Mouse (Mus musculus) intestine, embryonic 14.5 days (tissue): ENCODE data around the gene Adora1. TPM values are rescaled to one million over a fixed set of nuclear protein-coding genes. Genes with fewer than 3 reads are reported as not detected.
A peak's percentile ranks its signal among the peaks of the same experiment; 100 is the strongest.

Source experiments
- ATAC-seq: fragments of 200-750 bp; cut with Nextera tagmentation; replicated peaks from 2 replicates; pipeline ENCODE4 v1.8.0; 2017; ENCODE audit warnings: low read depth, moderate number of reproducible peaks, moderate TSS enrichment, moderate library complexity; ENCODE audit not compliant: low FRiP score, low TSS enrichment
- DNase-seq: peaks from one replicate; pipeline ENCODE4 v3.0.0-alpha.2; 2018; ENCODE audit warnings: low spot score
- H3K27ac ChIP-seq: fragments of 300-500 bp; sonication (generic); 2 replicates; pipeline ENCODE4 v1.5.1; 2014; ENCODE audit warnings: low read depth, mild to moderate bottlenecking, control low read depth
- H3K27me3 ChIP-seq: fragments of 300-500 bp; sonication (generic); replicated peaks from 2 replicates; pipeline ENCODE4 v1.6.1; 2014; ENCODE audit warnings: low read length, control low read depth; ENCODE audit not compliant: control insufficient read depth, insufficient read depth
- H3K36me3 ChIP-seq: fragments of 300-500 bp; sonication (generic); 2 replicates; pipeline ENCODE4 v1.6.1; 2014; ENCODE audit warnings: low read length, control low read depth; ENCODE audit not compliant: control insufficient read depth, insufficient read depth
- H3K4me1 ChIP-seq: fragments of 300-500 bp; sonication (generic); replicated peaks from 2 replicates; pipeline ENCODE4 v1.6.1; 2014; ENCODE audit warnings: low read length, control low read depth, mixed read lengths; ENCODE audit not compliant: control insufficient read depth, insufficient read depth
- H3K4me2 ChIP-seq: fragments of 300-500 bp; sonication (generic); 2 replicates; pipeline ENCODE4 v1.6.1; 2014; ENCODE audit warnings: low read length
- H3K4me3 ChIP-seq: fragments of 300-500 bp; sonication (generic); 2 replicates; pipeline ENCODE4 v1.5.1; 2014; ENCODE audit warnings: low read depth, low read length, control low read depth, mixed read lengths
- H3K9ac ChIP-seq: fragments of 300-500 bp; sonication (generic); 2 replicates; pipeline ENCODE4 v1.6.1; 2014; ENCODE audit warnings: mild to moderate bottlenecking, low read length
- H3K9me3 ChIP-seq: fragments of 300-500 bp; sonication (generic); 2 replicates; pipeline ENCODE4 v1.6.1; 2016; ENCODE audit warnings: low read length, control low read depth; ENCODE audit not compliant: control insufficient read depth
- WGBS: fragments of 180-500 bp; shearing (Covaris S2); extraction: QIAGEN DNeasy Blood & Tissue Kit; methylation state at CpG from one replicate; pipeline ENCODE4 v1.1.7; 2014; 5-methylcytosine and 5-hydroxymethylcytosine counted together
- polyA plus RNA-seq: library from polyadenylated mRNA; unstranded; fragments of >200 nt; fragmentation: Nextera tagmentation; extraction: Ambion mirVana; gene quantifications from 2 replicates; pipeline ENCODE4 v1.2.1, GENCODE M21; 2014

Adora1 gene
- polyA plus RNA-seq, 1 experiment from 2014 or later = 2.0 TPM

- H3K4me1 ChIP-seq = 0 out of 2 replicates have a peak, but pooled peaks cover 4% of the 10 kb centered on the region
- DNase-seq (peak; percentile 95), ATAC-seq (peak; percentile 76)
- no peak overlapping the region for H3K9ac ChIP-seq
- no peak overlapping the region for H3K4me3 ChIP-seq
- H3K27ac ChIP-seq = no peak overlapping the region
- no peaks in the 10 kb centered on the region for H3K27me3 ChIP-seq
- no peaks in the 10 kb centered on the region for H3K9me3 ChIP-seq
- peak overlapping the region; percentile 43 for H3K4me2 ChIP-seq
- no peaks in the 10 kb centered on the region for H3K36me3 ChIP-seq
- WGBS = 21% methylated on average over 35 of the region's 35 CpGs
Observed at GRCm38 (mm10) chr1:134243948-134244914, 9.0 kb upstream of the Adora1 start.

- Histone ChIP-seq H3K27me3 (no peaks in the 10 kb centered on the region), H3K9me3 (no peaks in the 10 kb centered on the region), H3K4me2 (no peak overlapping the region), H3K4me3 (no peak overlapping the region), H3K36me3 (no peaks in the 10 kb centered on the region), H3K27ac (no peak overlapping the region), H3K4me1 (0 out of 2 replicates have a peak, but pooled peaks cover 4% of the 10 kb centered on the region), H3K9ac (no peak overlapping the region)
- DNase-seq (no peak), ATAC-seq (no peak)
- WGBS = 82% methylated on average over 6 of the region's 6 CpGs
Observed at GRCm38 (mm10) chr1:134243505-134243904, 8.3 kb upstream of the Adora1 start.

DNA sequence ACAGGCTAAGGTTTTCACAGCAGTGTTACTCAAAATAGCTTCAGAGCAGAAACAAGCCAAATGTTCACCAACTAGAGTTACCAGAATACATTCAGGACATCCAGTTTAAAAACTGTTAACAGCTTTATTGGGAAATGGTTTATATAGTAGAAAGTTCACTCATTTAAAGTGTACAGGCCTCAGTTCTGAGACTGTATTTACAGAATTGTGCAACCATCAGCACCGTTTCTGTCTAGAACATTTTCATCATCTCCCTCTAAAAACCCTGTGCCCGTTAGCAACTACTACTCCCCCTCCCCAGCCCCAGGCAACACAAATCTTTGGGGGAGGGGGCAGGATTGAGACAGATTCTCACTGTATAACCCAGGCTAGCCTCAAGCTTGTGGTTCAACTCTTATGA lies 7.1 kb upstream of the Adora1 start:
- DNase-seq (no peak), ATAC-seq (no peak)
- Histone ChIP-seq H3K27ac (no peak overlapping the region), H3K9me3 (no peaks in the 10 kb centered on the region), H3K27me3 (no peaks in the 10 kb centered on the region), H3K4me3 (no peak overlapping the region), H3K4me1 (0 out of 2 replicates have a peak, but pooled peaks cover 4% of the 10 kb centered on the region), H3K4me2 (no peak overlapping the region), H3K36me3 (no peaks in the 10 kb centered on the region), H3K9ac (no peak overlapping the region)
- WGBS = 79% methylated on average over 2 of the region's 2 CpGs

GRCm38 (mm10) chr1:134241298-134241697 lies 6.1 kb upstream of the Adora1 start:
- no peak for ATAC-seq
- Histone ChIP-seq H3K27me3 (peaks cover 4% of the 10 kb centered on the region; the same call in 1 of the 2 replicates), H3K27ac (no peak overlapping the region), H3K4me3 (no peak overlapping the region), H3K9me3 (no peaks in the 10 kb centered on the region), H3K9ac (no peak overlapping the region), H3K36me3 (no peaks in the 10 kb centered on the region), H3K4me2 (no peak overlapping the region), H3K4me1 (0 out of 2 replicates have a peak, but pooled peaks cover 4% of the 10 kb centered on the region)
- WGBS = 57% methylated on average over 8 of the region's 8 CpGs
- no peak for DNase-seq

- Histone ChIP-seq H3K9ac (no peak overlapping the region), H3K4me2 (no peak overlapping the region), H3K27me3 (peaks cover 10% of the 10 kb centered on the region), H3K4me1 (peaks cover 8% of the 10 kb centered on the region), H3K36me3 (no peaks in the 10 kb centered on the region), H3K4me3 (no peak overlapping the region), H3K27ac (no peak overlapping the region), H3K9me3 (no peaks in the 10 kb centered on the region)
- no peak for DNase-seq
- no peak for ATAC-seq
- 83% methylated on average over 9 of the region's 9 CpGs for WGBS
Observed at GRCm38 (mm10) chr1:134240701-134241100, 5.5 kb upstream of the Adora1 start.

GRCm38 (mm10) chr1:134237438-134237837 lies 2.2 kb upstream of the Adora1 start:
- DNase-seq = no peak
- peaks cover 36% of the 10 kb centered on the region for H3K27me3 ChIP-seq
- no peak overlapping the region for H3K4me2 ChIP-seq
- H3K9ac ChIP-seq = no peak overlapping the region
- no peak for ATAC-seq
- H3K36me3 ChIP-seq = no peaks in the 10 kb centered on the region
- H3K27ac ChIP-seq = no peak overlapping the region
- WGBS = 79% methylated on average over 3 of the region's 3 CpGs
- H3K4me1 ChIP-seq = peaks cover 12% of the 10 kb centered on the region
- no peaks in the 10 kb centered on the region for H3K9me3 ChIP-seq
- H3K4me3 ChIP-seq = no peak overlapping the region

- Histone ChIP-seq H3K9ac (no peak overlapping the region), H3K4me2 (0 out of 2 replicates have a peak overlapping the region, but pooled peaks have one; percentile 95), H3K4me1 (peaks cover 8% of the 10 kb centered on the region), H3K27ac (no peak overlapping the region), H3K27me3 (peaks cover 36% of the 10 kb centered on the region), H3K36me3 (no peaks in the 10 kb centered on the region), H3K4me3 (no peak overlapping the region), H3K9me3 (no peaks in the 10 kb centered on the region)
- ATAC-seq (no peak), DNase-seq (no peak)
- WGBS = 40% methylated on average over 3 of the region's 3 CpGs
Observed at GRCm38 (mm10) chr1:134236142-134236541, 911 bp upstream of the Adora1 start.

GRCm38 (mm10) chr1:134234455-134235390 lies 508 bp downstream of the Adora1 start:
- Histone ChIP-seq H3K27ac (no peak overlapping the region), H3K9me3 (no peaks in the 10 kb centered on the region), H3K27me3 (peaks cover 36% of the 10 kb centered on the region), H3K4me3 (peak overlapping the region; percentile 44), H3K36me3 (no peaks in the 10 kb centered on the region), H3K4me1 (peaks cover 8% of the 10 kb centered on the region), H3K9ac (peak overlapping the region; percentile 38), H3K4me2 (peak overlapping the region; percentile 95)
- whole genome bisulfite sequencing = 1% methylated on average over 41 of the region's 41 CpGs
- no peak for DNase-seq
- ATAC-seq = peak; percentile 40; the same call in 1 of the 2 replicates
